Mouse (Mus musculus) spleen, adult 10 weeks (tissue): Measurements from ENCODE around the gene Crygb. TPM values are rescaled to one million over a fixed set of nuclear protein-coding genes. Genes with fewer than 3 reads are reported as not detected.

Experiments
- polyA plus RNA-seq: library from polyadenylated mRNA; stranded (reverse); fragments of 350-450 nt; fragmentation: Illumina TruSeq; extraction: RNeasy Lipid Tissue Mini Kit (QIAGEN cat#74804); gene quantifications from one replicate; pipeline ENCODE4 v1.2.3, GENCODE M21; 2015; ENCODE audit warnings: low replicate concordance; ENCODE audit not compliant: insufficient read depth

Crygb gene
- polyA plus RNA-seq: not detected

DNA sequence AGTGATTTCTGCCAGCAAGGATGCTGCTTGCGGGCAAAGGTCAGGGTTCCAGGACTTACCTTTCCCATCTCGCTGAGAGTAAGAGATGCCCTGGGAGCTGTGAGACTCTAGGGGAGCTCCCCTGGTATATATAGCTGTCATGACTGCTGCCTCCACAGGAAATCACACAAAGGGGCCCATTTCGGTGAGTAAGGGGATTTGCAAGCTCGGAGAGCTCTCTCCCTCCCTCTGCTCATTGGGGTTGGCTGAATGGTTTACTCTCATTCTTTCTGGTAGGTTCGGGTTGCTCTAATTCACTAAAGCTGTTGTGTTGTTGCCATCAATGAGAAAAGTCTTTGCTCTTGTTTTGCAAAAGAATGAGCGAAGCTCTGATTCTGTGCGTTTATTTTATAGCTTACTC, at the start of gene Crygb:
Gene Crygb (minus strand): TSS at position 101 of the 400 bp plus-strand sequence.

DNA sequence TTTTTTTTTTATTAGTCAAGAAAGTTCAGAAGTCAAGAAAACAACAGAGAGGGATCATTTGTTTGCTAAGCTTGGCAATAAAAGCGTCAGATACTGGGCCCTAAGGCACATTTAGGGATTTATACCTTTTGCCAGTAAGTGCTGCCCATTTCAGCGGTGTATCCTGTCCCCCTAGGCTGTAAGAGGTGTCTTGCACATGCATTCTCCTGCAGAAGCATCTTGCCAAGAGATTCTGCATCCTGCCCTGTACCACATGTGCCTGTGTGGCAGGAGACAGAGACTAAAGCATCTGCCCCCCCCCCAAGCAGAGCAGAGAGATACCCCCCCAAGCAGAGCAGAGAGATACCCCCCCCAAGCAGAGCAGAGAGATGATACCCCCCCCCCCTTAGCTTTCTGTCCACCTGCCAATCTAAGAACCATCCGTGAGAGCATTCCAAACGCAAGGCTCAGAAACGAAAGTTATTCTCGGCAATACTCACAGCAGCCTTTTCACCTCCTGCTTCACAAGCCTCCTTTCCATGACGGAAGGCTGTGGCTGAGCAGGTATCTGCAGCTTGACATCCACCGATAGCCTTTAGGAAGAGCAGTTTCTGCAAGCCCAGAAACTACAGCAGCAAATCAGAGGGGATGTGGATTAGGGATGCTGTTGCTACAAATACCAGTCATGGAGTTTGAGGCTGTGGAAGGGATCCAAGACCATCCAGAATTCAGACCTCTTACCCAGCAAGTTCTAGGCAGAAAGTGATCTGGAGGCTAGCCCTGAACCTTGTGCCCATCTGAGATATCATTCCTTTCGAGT, 40.7 kb upstream of the Crygb start, which contains the start of gene D630023F18Rik:
Gene D630023F18Rik (minus strand): TSS at position 641 of the 799 bp plus-strand sequence.

DNA sequence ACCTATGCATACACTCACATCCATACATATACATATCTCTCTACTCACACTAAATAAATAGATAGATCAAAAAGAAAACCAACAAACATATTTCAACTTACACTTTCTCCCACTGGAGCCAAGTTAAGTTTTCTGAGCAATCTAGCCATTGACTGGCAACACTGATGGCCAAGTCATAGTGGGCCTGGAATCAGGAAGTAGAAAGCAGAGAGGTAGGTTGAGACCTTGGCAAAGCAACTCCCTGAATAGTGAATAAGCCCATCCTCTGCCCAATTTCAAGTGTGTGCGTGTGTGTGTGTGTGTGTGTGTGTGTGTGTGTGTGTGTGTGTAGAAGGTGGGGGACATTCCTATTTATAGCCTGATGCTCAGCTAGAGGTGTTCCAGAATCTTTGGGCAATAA, 37.4 kb upstream of the Crygb start, which contains the start of gene Gm28845:
Gene Gm28845 (minus strand): TSS at position 121 of the 400 bp plus-strand sequence.

GRCm38 (mm10) chr1:65103273-65103672, 21.2 kb upstream of the Crygb start, which contains the start of gene Cryga:
Cryga (minus strand) TSS chr1:65103373.

DNA sequence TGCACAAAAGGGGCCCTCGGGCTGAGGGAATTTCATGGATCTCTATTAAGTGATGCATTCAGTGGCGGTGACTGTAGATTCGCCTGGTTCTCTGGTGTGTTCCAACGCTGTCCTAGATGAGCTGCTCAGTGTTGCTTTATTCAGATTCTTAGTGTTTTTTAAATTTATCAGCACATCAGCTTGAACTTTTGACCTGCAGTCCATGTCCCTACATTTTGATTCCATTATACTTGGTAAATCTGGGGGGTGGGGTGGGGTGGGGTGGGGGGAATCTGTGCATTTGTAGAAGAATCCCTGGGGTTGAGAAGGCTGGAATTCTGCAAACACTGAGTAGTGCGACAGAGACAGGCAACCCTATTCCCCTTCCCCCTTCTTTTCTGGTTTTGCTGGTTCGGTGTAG, 8.5 kb downstream of the Crygb start, which contains the start of gene Crygc:
Gene Crygc (minus strand): TSS at position 101 of the 400 bp plus-strand sequence.

GRCm38 (mm10) chr1:65063352-65063751, 18.7 kb downstream of the Crygb start, which contains the start of gene Crygd:
Crygd (minus strand) TSS chr1:65063452.

DNA sequence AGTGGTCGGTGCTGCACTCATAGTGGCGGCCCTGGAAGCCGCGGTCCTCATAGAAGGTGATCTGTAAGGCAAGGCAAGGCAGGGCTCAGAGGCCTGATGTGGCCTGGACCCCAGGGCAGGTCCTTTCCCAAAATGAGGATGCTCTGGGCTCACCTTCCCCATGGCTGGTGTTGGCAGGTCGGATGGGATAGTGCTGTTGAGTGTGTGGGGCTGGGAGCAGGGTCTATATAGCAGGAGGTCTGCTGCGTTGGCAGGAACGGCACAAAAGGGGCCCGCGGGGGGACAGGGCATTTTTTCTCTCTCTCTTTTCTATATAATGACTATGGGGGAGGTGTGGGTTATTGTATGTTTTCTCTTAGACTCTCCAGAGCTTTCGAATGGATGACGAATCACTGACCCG, 31.1 kb downstream of the Crygb start, which contains the start of gene Cryge:
Gene Cryge (minus strand): TSS at position 198 of the 400 bp plus-strand sequence.

DNA sequence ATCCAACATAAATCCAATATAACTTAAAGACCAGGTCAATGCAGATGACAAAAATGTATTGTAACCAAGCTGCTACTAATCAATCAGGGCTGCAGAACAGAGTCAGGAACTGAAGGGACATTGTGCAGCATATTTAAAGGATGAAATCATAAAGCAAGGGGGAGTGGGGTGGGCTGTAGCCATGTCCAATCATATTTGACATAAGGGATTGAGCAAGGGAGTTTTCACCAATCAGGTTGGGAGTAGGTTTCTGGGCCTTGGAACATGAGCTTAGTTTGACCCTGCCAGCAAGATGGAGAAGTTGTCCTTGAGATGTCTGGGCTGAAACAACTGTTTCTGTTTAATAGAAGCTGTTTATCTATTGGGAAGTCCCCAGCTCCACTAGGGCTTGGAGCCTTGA, 49.4 kb downstream of the Crygb start, which contains the start of gene Akr1cl:
Gene Akr1cl (minus strand): TSS at position 119 of the 400 bp plus-strand sequence.

Other genes starting within 250 kb of the Crygb start
- 32.5 TPM for gene Plekhm3, start 125.5 kb downstream of the Crygb start, polyA plus RNA-seq
- 2.5 TPM for gene Akr1cl, start 49.5 kb downstream of the Crygb start, polyA plus RNA-seq
- gene Cryge, start 31.1 kb downstream of the Crygb start, polyA plus RNA-seq: not detected
- gene Crygd, start 18.8 kb downstream of the Crygb start, polyA plus RNA-seq: not detected
- not detected for gene Crygc, start 8.6 kb downstream of the Crygb start, polyA plus RNA-seq
- gene Cryga, start 21.1 kb upstream of the Crygb start, polyA plus RNA-seq: not detected
- not detected for gene Gm28845, start 37.3 kb upstream of the Crygb start, polyA plus RNA-seq
- 0.14 TPM for gene D630023F18Rik, start 40.9 kb upstream of the Crygb start, polyA plus RNA-seq
- gene Idh1, start 104.2 kb upstream of the Crygb start, polyA plus RNA-seq: 67.6 TPM
- gene Pikfyve, start 104.4 kb upstream of the Crygb start, polyA plus RNA-seq: 43.6 TPM
- not detected for gene Pth2r, start 199.8 kb upstream of the Crygb start, polyA plus RNA-seq